ENCODE assay signal across 13 mouse cellular contexts in genomic region chr5:151047488-151047887, GRCm38 (mm10).
DNase-seq lines count a peak whose midpoint lies in the region; ATAC-seq and TF ChIP-seq lines count a peak whose summit lies in the region.
"Had no signal": no experiment of that assay in that cellular context is flagged by ENCODE, and none has a peak within 500 bp of the region (broad histone marks: within the 10 kb centered on the region; RNA-seq: fewer than 3 reads in every experiment).

No protein-coding gene starts in this region.

- no peak overlapping the region for H3K9ac ChIP-seq in heart, embryonic 12.5 days
- no peak overlapping the region for H3K9ac ChIP-seq in embryonic facial prominence, embryonic 13.5 days
- H3K9ac ChIP-seq in lung, postnatal 0 days (replicated peaks; ENCODE audit: low read depth): no peak overlapping the region
- H3K9ac ChIP-seq: hindbrain, embryonic 15.5 days; liver, embryonic 13.5 days; midbrain, embryonic 15.5 days had no signal

- TF ChIP-seq EP300 in lung, postnatal 0 days (IDR thresholded peaks at IDR 0.05): peak; percentile 33

- no peak for ATAC-seq in heart, embryonic 12.5 days (ENCODE audit: insufficient number of reproducible peaks, low FRiP score)
- no peak for ATAC-seq in embryonic facial prominence, embryonic 13.5 days (ENCODE audit: insufficient number of reproducible peaks, insufficient read depth, low FRiP score, low TSS enrichment, low read depth)
- ATAC-seq in lung, postnatal 0 days: peak; percentile 74
- ATAC-seq: midbrain, embryonic 15.5 days had no signal

- no peak for TF ChIP-seq CTCF in lung, postnatal 0 days (IDR thresholded peaks at IDR 0.05)

- peak; percentile 48 to 66 for DNase-seq in heart, adult 18-20 months
- peak; percentile 55 for DNase-seq in heart, postnatal 25 days (ENCODE audit: low spot score)
- peak; percentile 67 for DNase-seq in lung, postnatal 0 days (ENCODE audit: low spot score)
- DNase-seq in ovary, postnatal 36 days (ENCODE audit: low spot score): no peak
- DNase-seq in thymus, postnatal 4 days: no peak
- no peak for DNase-seq in cerebellum, postnatal 10 days
- DNase-seq: B cell, adult 2 months; liver, embryonic 13.5 days; thymus, postnatal 36 days had no signal

- H3K36me3 ChIP-seq in heart, embryonic 12.5 days: peaks cover 14% of the 10 kb centered on the region
- H3K36me3 ChIP-seq in embryonic facial prominence, embryonic 13.5 days: peaks cover 18% of the 10 kb centered on the region
- H3K36me3 ChIP-seq in lung, postnatal 0 days (ENCODE audit: insufficient read depth, low read length): peaks cover 68% of the 10 kb centered on the region
- H3K36me3 ChIP-seq: hindbrain, embryonic 15.5 days; midbrain, embryonic 15.5 days had no signal

- intact Hi-C loops in heart, postnatal 25 days (cut with DNase I): loop anchor here (5.0 to 10.0 kb wide), 3 partner anchors 40 to 317 kb away; no protein-coding TSS in a partner anchor

- no peak overlapping the region for H3K4me3 ChIP-seq in heart, embryonic 12.5 days
- no peak overlapping the region for H3K4me3 ChIP-seq in embryonic facial prominence, embryonic 13.5 days
- H3K4me3 ChIP-seq in lung, postnatal 0 days (ENCODE audit: low read depth, low read length): no peak overlapping the region
- H3K4me3 ChIP-seq: hindbrain, embryonic 15.5 days; liver, embryonic 13.5 days; midbrain, embryonic 15.5 days had no signal

- peaks cover 13% of the 10 kb centered on the region for H3K4me1 ChIP-seq in heart, embryonic 12.5 days (replicated peaks)
- H3K4me1 ChIP-seq in embryonic facial prominence, embryonic 13.5 days: peaks cover 19% of the 10 kb centered on the region
- no peaks in the 10 kb centered on the region for H3K4me1 ChIP-seq in lung, postnatal 0 days (ENCODE audit: insufficient read depth, low read depth, low read length)
- H3K4me1 ChIP-seq: hindbrain, embryonic 15.5 days; liver, embryonic 13.5 days; midbrain, embryonic 15.5 days had no signal

- no peaks in the 10 kb centered on the region for H3K27me3 ChIP-seq in heart, embryonic 12.5 days (replicated peaks)
- no peaks in the 10 kb centered on the region for H3K27me3 ChIP-seq in embryonic facial prominence, embryonic 13.5 days
- no peaks in the 10 kb centered on the region for H3K27me3 ChIP-seq in lung, postnatal 0 days (replicated peaks; ENCODE audit: insufficient read depth, low read length)
- H3K27me3 ChIP-seq: hindbrain, embryonic 15.5 days; liver, embryonic 13.5 days; midbrain, embryonic 15.5 days had no signal

- H3K4me2 ChIP-seq in heart, embryonic 12.5 days: no peak overlapping the region
- H3K4me2 ChIP-seq in embryonic facial prominence, embryonic 13.5 days: no peak overlapping the region
- no peak overlapping the region for H3K4me2 ChIP-seq in lung, postnatal 0 days (replicated peaks; ENCODE audit: low read depth, low read length)
- H3K4me2 ChIP-seq: hindbrain, embryonic 15.5 days; liver, embryonic 13.5 days; midbrain, embryonic 15.5 days had no signal

- H3K9me3 ChIP-seq in heart, embryonic 12.5 days (replicated peaks): no peaks in the 10 kb centered on the region; the same call in 1 of the 2 replicates
- H3K9me3 ChIP-seq in embryonic facial prominence, embryonic 13.5 days: no peaks in the 10 kb centered on the region; the same call in 1 of the 2 replicates
- H3K9me3 ChIP-seq in lung, postnatal 0 days (ENCODE audit: low read length): no peaks in the 10 kb centered on the region
- H3K9me3 ChIP-seq: hindbrain, embryonic 15.5 days; midbrain, embryonic 15.5 days had no signal

- WGBS in heart, embryonic 12.5 days: 73% methylated on average over 12 of the region's 12 CpGs
- 64% methylated on average over 12 of the region's 12 CpGs for WGBS in embryonic facial prominence, embryonic 13.5 days
- WGBS in lung, postnatal 0 days: 53% methylated on average over 12 of the region's 12 CpGs

- H3K27ac ChIP-seq in heart, embryonic 12.5 days (ENCODE audit: poor library complexity, severe bottlenecking): no peak overlapping the region
- peak overlapping the region; percentile 60 for H3K27ac ChIP-seq in embryonic facial prominence, embryonic 13.5 days
- peak overlapping the region; percentile 57 for H3K27ac ChIP-seq in lung, postnatal 0 days (ENCODE audit: low read length)
- H3K27ac ChIP-seq: hindbrain, embryonic 15.5 days; liver, embryonic 13.5 days; midbrain, embryonic 15.5 days had no signal

Comparison
In these comparisons a context has a peak if more than half of its experiments do, and no peak if none do; other contexts are left out.
1. DNase-seq: peak in heart, adult 18-20 months (2 of 2), heart, postnatal 25 days (single experiment) and lung, postnatal 0 days (single experiment); none in ovary, postnatal 36 days (single experiment), thymus, postnatal 4 days (single experiment) and cerebellum, postnatal 10 days (0 of 2).